Mouse (Mus musculus): ENCODE measurements around the gene Ndrg4. TPM values are rescaled to one million over a fixed set of nuclear protein-coding genes. Genes with fewer than 3 reads are reported as not detected.
A peak's percentile ranks its signal among the peaks of the same experiment; 100 is the strongest.

The Ndrg4 gene
- polyA plus RNA-seq, 1 experiment from 2014 or later: 22.6 TPM

- Histone ChIP-seq H3K4me3 (no peak overlapping the region), H3K27me3 (peaks cover 36% of the 10 kb centered on the region; the same call in 1 of the 2 replicates), H3K36me3 (no peaks in the 10 kb centered on the region), H3K9me3 (no peaks in the 10 kb centered on the region), H3K4me1 (no peaks in the 10 kb centered on the region), H3K4me2 (no peak overlapping the region), H3K9ac (no peak overlapping the region), H3K27ac (no peak overlapping the region)
- 77% methylated on average over 13 of the region's 13 CpGs for WGBS
- ATAC-seq (ENCODE audit: insufficient number of reproducible peaks, low FRiP score, low TSS enrichment, low read depth): no peak
Observed at GRCm38 (mm10) chr8:95690929-95691541, 14.3 kb downstream of the Ndrg4 start.

- no peak overlapping the region for H3K9ac ChIP-seq
- ATAC-seq (ENCODE audit: insufficient number of reproducible peaks, low FRiP score, low TSS enrichment, low read depth): no peak
- no peak overlapping the region for H3K4me3 ChIP-seq
- no peaks in the 10 kb centered on the region for H3K36me3 ChIP-seq
- no peaks in the 10 kb centered on the region for H3K9me3 ChIP-seq
- peaks cover 59% of the 10 kb centered on the region for H3K27me3 ChIP-seq
- 0 out of 2 replicates have a peak, but pooled peaks cover 5% of the 10 kb centered on the region for H3K4me1 ChIP-seq
- 20% methylated on average over 6 of the region's 6 CpGs for WGBS
- no peak overlapping the region for H3K27ac ChIP-seq
- no peak overlapping the region for H3K4me2 ChIP-seq
Observed at GRCm38 (mm10) chr8:95694631-95695030, 17.9 kb downstream of the Ndrg4 start.

- Histone ChIP-seq H3K9me3 (no peaks in the 10 kb centered on the region), H3K36me3 (no peaks in the 10 kb centered on the region), H3K27ac (no peak overlapping the region), H3K4me2 (peak overlapping the region; percentile 29; the same call in 1 of the 2 replicates), H3K9ac (no peak overlapping the region), H3K27me3 (peaks cover 61% of the 10 kb centered on the region), H3K4me3 (no peak overlapping the region), H3K4me1 (0 out of 2 replicates have a peak, but pooled peaks cover 5% of the 10 kb centered on the region)
- no peak for ATAC-seq (ENCODE audit: insufficient number of reproducible peaks, low FRiP score, low TSS enrichment, low read depth)
- WGBS: 63% methylated on average over 8 of the region's 8 CpGs
Observed at GRCm38 (mm10) chr8:95696661-95697060, 19.9 kb downstream of the Ndrg4 start.

DNA sequence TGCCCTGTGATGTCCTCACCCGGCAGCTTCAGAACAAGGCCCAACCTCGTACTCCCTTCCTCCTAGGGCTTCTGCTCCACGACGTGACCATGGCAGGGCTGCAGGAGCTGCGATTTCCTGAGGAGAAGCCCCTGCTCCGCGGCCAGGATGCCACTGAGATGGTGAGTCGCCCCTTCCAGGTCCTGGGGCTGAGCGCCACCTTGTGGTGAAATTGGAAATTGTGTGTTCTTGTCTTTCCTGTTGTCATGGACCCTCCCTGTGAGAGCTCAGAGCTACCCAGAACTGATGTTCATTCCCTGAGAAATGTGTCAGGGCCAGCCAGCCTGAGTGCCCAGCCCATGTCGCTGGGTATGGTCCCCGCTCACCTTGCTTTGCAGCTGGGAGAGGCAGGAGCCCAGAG, 20.3 kb downstream of the Ndrg4 start:
- H3K27ac ChIP-seq: no peak overlapping the region
- ATAC-seq (ENCODE audit: insufficient number of reproducible peaks, low FRiP score, low TSS enrichment, low read depth): no peak
- H3K4me1 ChIP-seq: 0 out of 2 replicates have a peak, but pooled peaks cover 5% of the 10 kb centered on the region
- H3K36me3 ChIP-seq: no peaks in the 10 kb centered on the region
- no peak overlapping the region for H3K4me3 ChIP-seq
- H3K27me3 ChIP-seq: peaks cover 61% of the 10 kb centered on the region
- H3K9ac ChIP-seq: no peak overlapping the region
- peak overlapping the region; percentile 29; the same call in 1 of the 2 replicates for H3K4me2 ChIP-seq
- WGBS: 3% methylated on average over 11 of the region's 11 CpGs
- no peaks in the 10 kb centered on the region for H3K9me3 ChIP-seq

- WGBS: 45% methylated on average over 6 of the region's 6 CpGs
- H3K27me3 ChIP-seq: peaks cover 56% of the 10 kb centered on the region
- H3K36me3 ChIP-seq: no peaks in the 10 kb centered on the region
- peaks cover 13% of the 10 kb centered on the region for H3K4me1 ChIP-seq
- H3K9ac ChIP-seq: no peak overlapping the region
- H3K4me3 ChIP-seq: no peak overlapping the region
- no peak for ATAC-seq (ENCODE audit: insufficient number of reproducible peaks, low FRiP score, low TSS enrichment, low read depth)
- H3K4me2 ChIP-seq: no peak overlapping the region
- no peak overlapping the region for H3K27ac ChIP-seq
- no peaks in the 10 kb centered on the region for H3K9me3 ChIP-seq
Observed at GRCm38 (mm10) chr8:95698179-95698578, 21.4 kb downstream of the Ndrg4 start.

GRCm38 (mm10) chr8:95700282-95700681, 23.5 kb downstream of the Ndrg4 start:
- no peaks in the 10 kb centered on the region for H3K36me3 ChIP-seq
- H3K4me3 ChIP-seq: no peak overlapping the region
- 59% methylated on average over 9 of the region's 9 CpGs for whole genome bisulfite sequencing
- H3K27ac ChIP-seq: no peak overlapping the region
- H3K27me3 ChIP-seq: peaks cover 42% of the 10 kb centered on the region
- no peaks in the 10 kb centered on the region for H3K9me3 ChIP-seq
- peaks cover 27% of the 10 kb centered on the region for H3K4me1 ChIP-seq
- ATAC-seq (ENCODE audit: insufficient number of reproducible peaks, low FRiP score, low TSS enrichment, low read depth): no peak
- H3K4me2 ChIP-seq: no peak overlapping the region
- H3K9ac ChIP-seq: no peak overlapping the region

- H3K27ac ChIP-seq: no peak overlapping the region
- no peak for ATAC-seq (ENCODE audit: insufficient number of reproducible peaks, low FRiP score, low TSS enrichment, low read depth)
- peaks cover 27% of the 10 kb centered on the region for H3K4me1 ChIP-seq
- H3K9ac ChIP-seq: no peak overlapping the region
- no peak overlapping the region for H3K4me3 ChIP-seq
- WGBS: 74% methylated on average over 4 of the region's 4 CpGs
- no peak overlapping the region for H3K4me2 ChIP-seq
- no peaks in the 10 kb centered on the region for H3K36me3 ChIP-seq
- H3K9me3 ChIP-seq: no peaks in the 10 kb centered on the region
- H3K27me3 ChIP-seq: peaks cover 30% of the 10 kb centered on the region
Observed at GRCm38 (mm10) chr8:95701809-95702208, 25.0 kb downstream of the Ndrg4 start.

GRCm38 (mm10) chr8:95702480-95703446, 26.0 kb downstream of the Ndrg4 start:
- Histone ChIP-seq H3K9me3 (no peaks in the 10 kb centered on the region), H3K9ac (peak overlapping the region; percentile 40), H3K4me1 (peaks cover 23% of the 10 kb centered on the region), H3K27me3 (peaks cover 24% of the 10 kb centered on the region), H3K27ac (0 out of 2 replicates have a peak overlapping the region, but pooled peaks have one; percentile 4), H3K4me3 (peak overlapping the region; percentile 57), H3K4me2 (peak overlapping the region; percentile 95), H3K36me3 (no peaks in the 10 kb centered on the region)
- WGBS: 3% methylated on average over 34 of the region's 34 CpGs
- ATAC-seq (ENCODE audit: insufficient number of reproducible peaks, low FRiP score, low TSS enrichment, low read depth): peak; percentile 86

DNA sequence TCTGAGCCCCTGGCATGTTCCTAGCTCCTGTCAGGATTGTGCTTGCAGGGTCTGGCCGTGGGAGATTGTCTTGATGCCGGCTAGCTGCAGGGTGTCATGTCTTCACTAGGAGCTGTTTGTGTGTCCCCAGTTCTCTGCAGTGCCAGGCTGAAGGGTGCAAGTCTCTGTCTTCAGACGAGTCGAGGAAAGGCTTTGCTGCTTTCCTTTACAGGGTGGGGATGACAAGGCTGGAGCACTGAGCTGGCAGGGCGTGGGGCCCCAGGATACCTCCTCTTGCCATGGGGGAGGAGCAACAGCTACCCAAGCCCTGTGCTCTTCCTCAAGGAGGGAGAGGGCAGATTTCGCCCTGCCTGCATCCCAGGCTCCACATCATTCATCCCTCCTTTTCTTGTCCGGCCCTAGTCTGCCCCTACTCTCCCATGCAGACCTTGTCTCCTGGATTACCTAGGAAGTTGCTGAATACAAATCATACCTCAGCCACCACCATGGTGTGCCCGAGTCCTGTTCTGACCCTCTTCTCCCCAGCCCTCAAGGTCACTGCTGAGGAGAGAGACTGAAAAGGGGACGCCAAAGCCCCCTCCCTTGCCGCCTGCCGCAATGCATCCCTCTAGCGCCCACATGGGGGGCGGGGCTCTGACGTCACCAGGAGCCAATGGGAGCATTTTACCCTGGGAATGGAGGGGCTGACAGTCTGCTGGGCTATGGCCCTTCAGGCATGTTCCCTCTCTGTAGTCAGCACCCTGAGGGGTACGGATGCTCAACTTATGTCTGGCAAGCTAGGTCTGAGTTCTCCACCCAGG, 26.9 kb downstream of the Ndrg4 start:
- Histone ChIP-seq H3K4me1 (peaks cover 23% of the 10 kb centered on the region), H3K27me3 (peaks cover 15% of the 10 kb centered on the region), H3K36me3 (no peaks in the 10 kb centered on the region), H3K4me3 (peak overlapping the region; percentile 57), H3K4me2 (peak overlapping the region; percentile 95), H3K27ac (0 out of 2 replicates have a peak overlapping the region, but pooled peaks have one; percentile 4), H3K9me3 (no peaks in the 10 kb centered on the region), H3K9ac (peak overlapping the region; percentile 26)
- 3% methylated on average over 15 of the region's 15 CpGs for WGBS
- ATAC-seq (ENCODE audit: insufficient number of reproducible peaks, low FRiP score, low TSS enrichment, low read depth): 0 out of 2 replicates have a peak, but pooled peaks have one; percentile 13

GRCm38 (mm10) chr8:95704538-95704937, 27.8 kb downstream of the Ndrg4 start:
- Histone ChIP-seq H3K4me1 (peaks cover 23% of the 10 kb centered on the region), H3K27ac (no peak overlapping the region), H3K27me3 (peaks cover 7% of the 10 kb centered on the region), H3K4me2 (no peak overlapping the region), H3K4me3 (no peak overlapping the region), H3K36me3 (no peaks in the 10 kb centered on the region), H3K9ac (no peak overlapping the region), H3K9me3 (no peaks in the 10 kb centered on the region)
- no peak for ATAC-seq (ENCODE audit: insufficient number of reproducible peaks, low FRiP score, low TSS enrichment, low read depth)
- 91% methylated on average over 3 of the region's 3 CpGs for WGBS

DNA sequence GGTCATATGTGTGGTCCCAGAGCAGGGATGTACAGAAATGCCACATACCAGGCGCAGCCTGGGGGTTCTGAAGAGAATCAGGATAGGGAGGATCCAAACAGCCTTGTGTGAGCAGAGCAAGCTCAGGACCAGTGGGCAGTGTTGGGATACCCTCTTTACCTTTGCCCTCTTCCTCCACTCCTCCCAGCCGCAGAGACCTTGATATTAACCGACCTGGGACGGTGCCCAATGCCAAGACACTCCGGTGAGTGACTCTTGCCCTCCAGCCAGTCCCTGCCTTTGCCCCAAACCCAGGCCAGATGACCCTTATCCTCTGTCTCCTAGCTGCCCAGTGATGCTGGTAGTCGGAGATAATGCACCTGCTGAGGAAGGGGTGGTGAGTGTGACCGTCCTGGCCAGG, 32.8 kb downstream of the Ndrg4 start:
- H3K4me3 ChIP-seq: no peak overlapping the region
- H3K27me3 ChIP-seq: no peaks in the 10 kb centered on the region
- no peaks in the 10 kb centered on the region for H3K9me3 ChIP-seq
- H3K9ac ChIP-seq: no peak overlapping the region
- 0 out of 2 replicates have a peak, but pooled peaks cover under 1% of the 10 kb centered on the region for H3K4me1 ChIP-seq
- no peak overlapping the region for H3K4me2 ChIP-seq
- H3K36me3 ChIP-seq: 0 out of 2 replicates have a peak, but pooled peaks cover 3% of the 10 kb centered on the region
- no peak for ATAC-seq (ENCODE audit: insufficient number of reproducible peaks, low FRiP score, low TSS enrichment, low read depth)
- 81% methylated on average over 7 of the region's 7 CpGs for WGBS
- H3K27ac ChIP-seq: no peak overlapping the region

Measured in limb, embryonic 15.5 days (tissue).